Comparison of ENCODE assay signal across 9 mouse cellular contexts in genomic region chr5:89444360-89444759, GRCm38 (mm10). TPM values are rescaled to one million over a fixed set of nuclear protein-coding genes. Genes with fewer than 3 reads are reported as not detected.
A peak's percentile ranks its signal among the peaks of the same experiment; 100 is the strongest.
DNase-seq lines count a peak whose midpoint lies in the region; ATAC-seq lines count a peak whose summit lies in the region.
"Had no signal": no experiment of that assay in that cellular context is flagged by ENCODE, and none has a peak within 500 bp of the region (broad histone marks: within the 10 kb centered on the region; RNA-seq: fewer than 3 reads in every experiment).

No protein-coding gene starts in this region.

- no peak overlapping the region for H3K27ac ChIP-seq in forebrain, embryonic 10.5 days
- H3K27ac ChIP-seq in forebrain, embryonic 16.5 days (ENCODE audit: low read length) = no peak overlapping the region
- H3K27ac ChIP-seq in midbrain, embryonic 13.5 days = no peak overlapping the region
- no peak overlapping the region for H3K27ac ChIP-seq in midbrain, embryonic 15.5 days
- no peak overlapping the region for H3K27ac ChIP-seq in neural tube, embryonic 14.5 days (ENCODE audit: low read depth, low read length)

- H3K36me3 ChIP-seq in forebrain, embryonic 10.5 days (replicated peaks) = no peaks in the 10 kb centered on the region
- no peaks in the 10 kb centered on the region for H3K36me3 ChIP-seq in forebrain, embryonic 16.5 days (ENCODE audit: control insufficient read depth, insufficient read depth)
- no peaks in the 10 kb centered on the region for H3K36me3 ChIP-seq in midbrain, embryonic 13.5 days
- no peaks in the 10 kb centered on the region for H3K36me3 ChIP-seq in midbrain, embryonic 15.5 days (replicated peaks)
- H3K36me3 ChIP-seq in neural tube, embryonic 14.5 days (ENCODE audit: control insufficient read depth, insufficient read depth, low read length) = no peaks in the 10 kb centered on the region

- H3K9me3 ChIP-seq in forebrain, embryonic 10.5 days = no peaks in the 10 kb centered on the region
- H3K9me3 ChIP-seq in forebrain, embryonic 16.5 days (ENCODE audit: control insufficient read depth, low read length) = no peaks in the 10 kb centered on the region
- no peaks in the 10 kb centered on the region for H3K9me3 ChIP-seq in midbrain, embryonic 13.5 days
- no peaks in the 10 kb centered on the region for H3K9me3 ChIP-seq in midbrain, embryonic 15.5 days
- H3K9me3 ChIP-seq in neural tube, embryonic 14.5 days (ENCODE audit: control insufficient read depth, low read length) = no peaks in the 10 kb centered on the region

- 82% methylated on average over 4 of the region's 4 CpGs for WGBS in forebrain, embryonic 10.5 days
- WGBS in forebrain, embryonic 16.5 days = 78% methylated on average over 4 of the region's 4 CpGs
- 88% methylated on average over 4 of the region's 4 CpGs for WGBS in midbrain, embryonic 13.5 days
- WGBS in midbrain, embryonic 15.5 days = 84% methylated on average over 4 of the region's 4 CpGs
- WGBS in neural tube, embryonic 14.5 days = 92% methylated on average over 4 of the region's 4 CpGs

- no peak for ATAC-seq in forebrain, embryonic 16.5 days
- peak; percentile 45; the same call in 1 of the 2 replicates for ATAC-seq in midbrain, embryonic 13.5 days
- no peak; the same call in 1 of the 2 replicates for ATAC-seq in midbrain, embryonic 15.5 days (replicated peaks)
- peak; percentile 38; the same call in 1 of the 2 replicates for ATAC-seq in neural tube, embryonic 14.5 days (ENCODE audit: low read depth)

- no peak overlapping the region for H3K9ac ChIP-seq in forebrain, embryonic 16.5 days (replicated peaks; ENCODE audit: low read depth, low read length)
- H3K9ac ChIP-seq in midbrain, embryonic 13.5 days (replicated peaks) = no peak overlapping the region
- no peak overlapping the region for H3K9ac ChIP-seq in midbrain, embryonic 15.5 days
- H3K9ac ChIP-seq in neural tube, embryonic 14.5 days (replicated peaks; ENCODE audit: low read depth, low read length) = no peak overlapping the region

- no peaks in the 10 kb centered on the region for H3K27me3 ChIP-seq in forebrain, embryonic 10.5 days (ENCODE audit: poor library complexity, severe bottlenecking)
- H3K27me3 ChIP-seq in forebrain, embryonic 16.5 days (replicated peaks; ENCODE audit: control insufficient read depth, insufficient read depth, low read length) = no peaks in the 10 kb centered on the region
- no peaks in the 10 kb centered on the region for H3K27me3 ChIP-seq in midbrain, embryonic 13.5 days
- no peaks in the 10 kb centered on the region for H3K27me3 ChIP-seq in midbrain, embryonic 15.5 days (replicated peaks)
- H3K27me3 ChIP-seq in neural tube, embryonic 14.5 days (ENCODE audit: control insufficient read depth, insufficient read depth, low read length) = no peaks in the 10 kb centered on the region

- H3K4me1 ChIP-seq in forebrain, embryonic 10.5 days = no peaks in the 10 kb centered on the region
- no peaks in the 10 kb centered on the region for H3K4me1 ChIP-seq in forebrain, embryonic 16.5 days (replicated peaks; ENCODE audit: control insufficient read depth, insufficient read depth, low read length)
- no peaks in the 10 kb centered on the region for H3K4me1 ChIP-seq in midbrain, embryonic 13.5 days (replicated peaks)
- H3K4me1 ChIP-seq in midbrain, embryonic 15.5 days = no peaks in the 10 kb centered on the region
- H3K4me1 ChIP-seq in neural tube, embryonic 14.5 days (ENCODE audit: control insufficient read depth, insufficient read depth, low read length) = no peaks in the 10 kb centered on the region

- H3K4me2 ChIP-seq in forebrain, embryonic 16.5 days (ENCODE audit: low read length) = no peak overlapping the region
- no peak overlapping the region for H3K4me2 ChIP-seq in midbrain, embryonic 13.5 days (replicated peaks)
- no peak overlapping the region for H3K4me2 ChIP-seq in midbrain, embryonic 15.5 days
- H3K4me2 ChIP-seq in neural tube, embryonic 14.5 days (ENCODE audit: low read depth, low read length) = no peak overlapping the region

- DNase-seq in forebrain, embryonic 10.5 days (ENCODE audit: extremely low spot score, low spot score) = peak; percentile 20
- DNase-seq in fibroblast of lung, adult 2 months (ENCODE audit: low read depth) = peak; percentile 20
- DNase-seq in gastrocnemius, postnatal 4 days (ENCODE audit: low spot score in 2 of 2) = no peak
- DNase-seq in heart, adult 11 months = no peak
- DNase-seq: left cerebral cortex, postnatal 4 days had no signal

- no peak overlapping the region for H3K4me3 ChIP-seq in forebrain, embryonic 10.5 days
- H3K4me3 ChIP-seq in forebrain, embryonic 16.5 days (replicated peaks; ENCODE audit: low read length) = no peak overlapping the region
- no peak overlapping the region for H3K4me3 ChIP-seq in midbrain, embryonic 13.5 days (replicated peaks)
- H3K4me3 ChIP-seq in midbrain, embryonic 15.5 days = no peak overlapping the region
- H3K4me3 ChIP-seq in neural tube, embryonic 14.5 days (ENCODE audit: low read depth, low read length) = no peak overlapping the region

RNA-seq across cellular contexts. Expression of gene Gc, which starts 13.3 kb away (rescaled TPM):
- polyA plus RNA-seq in forebrain, embryonic 10.5 days (2016; fragmentation: Nextera tagmentation; extraction: Ambion mirVana) = not detected in 2 replicates
- polyA plus RNA-seq in forebrain, embryonic 16.5 days (2015; fragmentation: Nextera tagmentation; extraction: Ambion mirVana) = not detected in 2 replicates
- not detected in 2 replicates for polyA plus RNA-seq in midbrain, embryonic 13.5 days (2015; fragmentation: Nextera tagmentation; extraction: Ambion mirVana)
- 0.92 TPM in 1 of 2 replicates, not detected in the other for polyA plus RNA-seq in midbrain, embryonic 15.5 days (2015; fragmentation: Nextera tagmentation; extraction: Ambion mirVana)
- polyA plus RNA-seq in neural tube, embryonic 14.5 days (2014; fragmentation: Nextera tagmentation; extraction: Ambion mirVana) = 0.19 TPM in 1 of 2 replicates, not detected in the other
- 1 to 10 TPM in 1 of 2 experiments, under 1 TPM in 1; 0.71 to 5.2 TPM for total RNA-seq in gastrocnemius, postnatal 4 days (2021)
- total RNA-seq: left cerebral cortex, postnatal 4 days had no signal

Comparison
In these comparisons a context has a peak if more than half of its experiments do, and no peak if none do; other contexts are left out.
1. ATAC-seq: peak in midbrain, embryonic 13.5 days (single experiment) and neural tube, embryonic 14.5 days (single experiment); none in forebrain, embryonic 16.5 days (single experiment) and midbrain, embryonic 15.5 days (single experiment).
2. DNase-seq: peak in forebrain, embryonic 10.5 days (single experiment) and fibroblast of lung, adult 2 months (single experiment); none in gastrocnemius, postnatal 4 days (0 of 2) and heart, adult 11 months (single experiment).